Mouse (Mus musculus): ENCODE results near the gene Arl4a. TPM values are rescaled to one million over a fixed set of nuclear protein-coding genes. Genes with fewer than 3 reads are reported as not detected.
A peak's percentile ranks its signal among the peaks of the same experiment; 100 is the strongest.

Arl4a gene
- polyA plus RNA-seq, 1 experiment from 2014 or later = 28.1 TPM

- DNase-seq (no peak), ATAC-seq (ENCODE audit: insufficient read depth) (no peak)
- TF ChIP-seq CTCF (IDR thresholded peaks at IDR 0.05; ENCODE audit: low read depth) = no peak
- Histone ChIP-seq H3K4me3 (ENCODE audit: low read depth, low read length) (no peak overlapping the region), H3K4me2 (no peak overlapping the region), H3K4me1 (ENCODE audit: insufficient read depth) (no peaks in the 10 kb centered on the region), H3K27me3 (ENCODE audit: insufficient read depth, low read length) (no peaks in the 10 kb centered on the region), H3K36me3 (ENCODE audit: insufficient read depth) (no peaks in the 10 kb centered on the region), H3K27ac (ENCODE audit: low read depth) (no peak overlapping the region), H3K9me3 (ENCODE audit: low read depth, low read length) (no peaks in the 10 kb centered on the region), H3K9ac (no peak overlapping the region)
- WGBS = 86% methylated on average over 3 of the region's 3 CpGs
Observed at GRCm38 (mm10) chr12:39968109-39968508, 69.7 kb downstream of the Arl4a start.

- no peak for ATAC-seq (ENCODE audit: insufficient read depth)
- Histone ChIP-seq H3K4me1 (ENCODE audit: insufficient read depth) (peaks cover 4% of the 10 kb centered on the region; the same call in 1 of the 2 replicates), H3K9me3 (ENCODE audit: low read depth, low read length) (no peaks in the 10 kb centered on the region), H3K4me2 (no peak overlapping the region), H3K36me3 (ENCODE audit: insufficient read depth) (no peaks in the 10 kb centered on the region), H3K9ac (no peak overlapping the region), H3K27ac (ENCODE audit: low read depth) (no peak overlapping the region), H3K4me3 (ENCODE audit: low read depth, low read length) (no peak overlapping the region), H3K27me3 (ENCODE audit: insufficient read depth, low read length) (no peaks in the 10 kb centered on the region)
- TF ChIP-seq CTCF (IDR thresholded peaks at IDR 0.05; ENCODE audit: low read depth) = no peak
- WGBS = 79% methylated on average over 8 of the region's 8 CpGs
- no peak for DNase-seq
Observed at GRCm38 (mm10) chr12:39959166-39959565, 78.7 kb downstream of the Arl4a start.

- H3K27ac ChIP-seq (ENCODE audit: low read depth) = no peak overlapping the region
- H3K4me2 ChIP-seq = no peak overlapping the region
- WGBS = 53% methylated on average over 8 of the region's 8 CpGs
- no peaks in the 10 kb centered on the region for H3K27me3 ChIP-seq (ENCODE audit: insufficient read depth, low read length)
- H3K9me3 ChIP-seq (ENCODE audit: low read depth, low read length) = no peaks in the 10 kb centered on the region
- H3K36me3 ChIP-seq (ENCODE audit: insufficient read depth) = no peaks in the 10 kb centered on the region
- H3K4me3 ChIP-seq (ENCODE audit: low read depth, low read length) = no peak overlapping the region
- no peak overlapping the region for H3K9ac ChIP-seq
- TF ChIP-seq CTCF (IDR thresholded peaks at IDR 0.05; ENCODE audit: low read depth) = no peak
- DNase-seq = peak; percentile 56
- ATAC-seq (ENCODE audit: insufficient read depth) = peak; percentile 41; the same call in 1 of the 2 replicates
- peaks cover 4% of the 10 kb centered on the region; the same call in 1 of the 2 replicates for H3K4me1 ChIP-seq (ENCODE audit: insufficient read depth)
Observed at GRCm38 (mm10) chr12:39957931-39958671, 79.7 kb downstream of the Arl4a start.

- H3K27me3 ChIP-seq (ENCODE audit: insufficient read depth, low read length) = no peaks in the 10 kb centered on the region
- TF ChIP-seq CTCF (IDR thresholded peaks at IDR 0.05; ENCODE audit: low read depth) = no peak
- no peak overlapping the region for H3K4me2 ChIP-seq
- DNase-seq (no peak), ATAC-seq (ENCODE audit: insufficient read depth) (no peak)
- H3K27ac ChIP-seq (ENCODE audit: low read depth) = no peak overlapping the region
- H3K4me3 ChIP-seq (ENCODE audit: low read depth, low read length) = no peak overlapping the region
- no peak overlapping the region for H3K9ac ChIP-seq
- no peaks in the 10 kb centered on the region for H3K9me3 ChIP-seq (ENCODE audit: low read depth, low read length)
- peaks cover 4% of the 10 kb centered on the region; the same call in 1 of the 2 replicates for H3K4me1 ChIP-seq (ENCODE audit: insufficient read depth)
- H3K36me3 ChIP-seq (ENCODE audit: insufficient read depth) = no peaks in the 10 kb centered on the region
- WGBS = 60% methylated on average over 15 of the region's 15 CpGs
Observed at GRCm38 (mm10) chr12:39956396-39956795, 81.4 kb downstream of the Arl4a start.

Other genes starting within 250 kb of the Arl4a start
- 0.07 and 0.21 TPM in 2 replicates for gene Scin, start 96.2 kb upstream of the Arl4a start, polyA plus RNA-seq (2014; fragmentation: Nextera tagmentation; extraction: Ambion mirVana)
- gene Lsmem1, start 161.5 kb upstream of the Arl4a start, polyA plus RNA-seq (2014; fragmentation: Nextera tagmentation; extraction: Ambion mirVana) = not detected in 2 replicates
- 141 and 148 TPM in 2 replicates for gene Ifrd1, start 210.5 kb upstream of the Arl4a start, polyA plus RNA-seq (2014; fragmentation: Nextera tagmentation; extraction: Ambion mirVana)